Mouse (Mus musculus): Measurements from ENCODE around the gene Psma3. TPM values are rescaled to one million over a fixed set of nuclear protein-coding genes. Genes with fewer than 3 reads are reported as not detected.

Gene Psma3
- total and polyA plus RNA-seq, 3 experiments = 295 to 304 TPM; not detected in 1

DNA sequence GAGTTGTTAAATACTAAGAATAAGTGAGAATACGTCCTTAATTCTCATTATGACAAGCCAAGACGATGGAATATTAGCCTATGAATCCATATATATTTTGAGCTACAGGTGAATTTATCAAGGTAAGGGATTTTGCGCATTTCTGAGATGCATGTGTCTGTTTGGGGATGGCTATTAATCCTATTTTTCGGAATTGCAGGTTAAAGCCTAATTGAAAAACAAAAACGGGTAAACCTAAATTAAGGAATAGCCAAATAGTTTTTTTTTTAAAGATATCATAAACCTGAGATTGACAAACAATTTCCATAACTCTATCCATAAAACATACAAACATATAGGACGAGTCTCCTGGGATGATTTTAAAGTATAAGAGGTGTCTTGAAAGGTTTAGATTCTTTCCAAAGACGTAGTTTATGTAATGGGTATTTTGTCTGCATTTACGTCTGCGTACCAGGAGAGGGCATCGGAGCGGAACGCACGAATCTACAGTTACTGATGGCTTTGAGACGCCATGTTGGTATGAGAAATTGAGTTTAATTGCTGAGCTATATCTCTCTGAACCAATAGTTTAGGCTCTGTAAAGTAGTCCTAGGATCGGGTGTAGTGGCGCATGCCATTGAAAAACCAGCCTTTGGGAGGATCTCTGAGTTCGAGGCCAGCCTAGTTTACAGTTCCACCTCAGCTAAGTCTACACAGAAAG is 4.8 kb upstream of the Psma3 start (continued):
- no peak; the same call in 1 of the 2 replicates for TF ChIP-seq ZC3H11A (IDR thresholded peaks at IDR 0.05; ENCODE audit: low read depth, low read length)
- TF ChIP-seq UBTF (IDR thresholded peaks at IDR 0.05; ENCODE audit: borderline replicate concordance, insufficient read depth, low read depth, low read length) = no peak
- peak; percentile 67; the same call in 1 of the 2 replicates for TF ChIP-seq ZNF384 (IDR thresholded peaks at IDR 0.05; ENCODE audit: low read depth, low read length)
- no peak; the same call in 1 of the 2 replicates for TF ChIP-seq JUND (IDR thresholded peaks at IDR 0.05; ENCODE audit: low read depth, low read length)
- no peak for TF ChIP-seq ETS1 (IDR thresholded peaks at IDR 0.05; ENCODE audit: low read depth, low read length)
- 0 out of 2 replicates have a peak, but pooled peaks have one; percentile 28 for TF ChIP-seq NRF1 (IDR thresholded peaks at IDR 0.05; ENCODE audit: insufficient read depth, low read depth, low read length, poor library complexity, severe bottlenecking)
- no peak for TF ChIP-seq CHD2 (IDR thresholded peaks at IDR 0.05; ENCODE audit: low read length)
- TF ChIP-seq POLR2A (IDR thresholded peaks at IDR 0.05; ENCODE audit: control insufficient read depth in 1 of 2, insufficient read depth in 1 of 2, low read depth in 1 of 2, low read length in 2 of 2, poor library complexity in 1 of 2) = 0 out of 4 replicates have a peak, but pooled peaks of 1 of the 2 experiments have one; percentile 19
- no peak for TF ChIP-seq POLR2AphosphoS5 (IDR thresholded peaks at IDR 0.05; ENCODE audit: borderline replicate concordance, low read depth, low read length)

DNA sequence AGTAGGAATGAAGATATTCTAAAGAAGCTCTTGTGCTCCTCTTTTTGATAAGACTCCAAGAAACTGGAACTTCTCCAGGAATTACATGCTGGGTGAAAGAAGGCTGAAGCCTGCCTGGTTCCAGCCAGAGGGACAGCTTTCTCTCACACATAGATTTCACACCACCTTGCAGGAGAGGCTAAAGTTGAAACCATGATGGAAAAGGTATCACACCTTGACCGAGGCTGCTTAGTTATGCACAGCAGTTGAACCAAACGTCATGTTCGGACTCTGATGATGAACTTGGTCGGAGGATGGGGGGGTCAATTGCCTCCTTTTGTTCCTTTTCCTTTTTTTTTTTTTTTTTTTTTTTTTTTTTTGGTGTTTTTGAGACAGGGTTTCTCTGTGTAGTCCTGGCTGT is 590 bp upstream of the Psma3 start:
- peak overlapping the region; percentile 76 for H3K9ac ChIP-seq (ENCODE audit: control insufficient read depth, low read depth, low read length, poor library complexity, severe bottlenecking)
- peaks cover 13 to 18% of the 10 kb centered on the region in 2 experiments for H3K36me3 ChIP-seq (ENCODE audit: control insufficient read depth in 1 of 2, insufficient read depth in 2 of 2, low read length in 2 of 2)
- H3K27ac ChIP-seq (ENCODE audit: control insufficient read depth, low read depth, low read length) = no peak overlapping the region; the same call in 1 of the 2 replicates
- no peaks in the 10 kb centered on the region for H3K27me3 ChIP-seq (ENCODE audit: control insufficient read depth in 1 of 2, insufficient read depth in 2 of 2, low read length in 2 of 2)
- peak; percentile 36 for DNase-seq (ENCODE audit: low read depth, low spot score)
- H3K9me3 ChIP-seq (replicated peaks; ENCODE audit: insufficient read depth, low read length) = no peaks in the 10 kb centered on the region
- TF ChIP-seq BHLHE40 (IDR thresholded peaks at IDR 0.05; ENCODE audit: borderline replicate concordance, low read depth, low read length) = no peak
- no peak for TF ChIP-seq POLR2AphosphoS2 (IDR thresholded peaks at IDR 0.05; ENCODE audit: low read length)
- TF ChIP-seq SMC3 (IDR thresholded peaks at IDR 0.05; ENCODE audit: low read depth, low read length) = no peak
- TF ChIP-seq RCOR1 (IDR thresholded peaks at IDR 0.05; ENCODE audit: low read depth, low read length) = no peak
- no peak for TF ChIP-seq CHD1 (IDR thresholded peaks at IDR 0.05; ENCODE audit: low read depth, low read length)
- no peak for TF ChIP-seq KAT2A (conservative IDR thresholded peaks at IDR 0.05; ENCODE audit: low read depth, low read length)
- TF ChIP-seq MYB (IDR thresholded peaks at IDR 0.05; ENCODE audit: low read depth, low read length) = no peak
- TF ChIP-seq E2F4 (IDR thresholded peaks at IDR 0.05; ENCODE audit: borderline replicate concordance, low read depth, low read length) = no peak
- no peak; the same call in 1 of the 2 replicates for TF ChIP-seq MAX (IDR thresholded peaks at IDR 0.05; ENCODE audit: low read length)
- no peak for TF ChIP-seq USF1 (IDR thresholded peaks at IDR 0.05; ENCODE audit: low read depth, low read length)
- TF ChIP-seq UBTF (IDR thresholded peaks at IDR 0.05; ENCODE audit: borderline replicate concordance, insufficient read depth, low read depth, low read length) = no peak
- TF ChIP-seq EP300 (IDR thresholded peaks at IDR 0.05; ENCODE audit: low read depth in 1 of 2, low read length in 2 of 2) = no peak
- no peak for TF ChIP-seq ZC3H11A (IDR thresholded peaks at IDR 0.05; ENCODE audit: low read depth, low read length)
- no peak for TF ChIP-seq CTCF (IDR thresholded peaks at IDR 0.05 in 2 of 3, conservative IDR thresholded peaks at IDR 0.05 in 1 of 3; ENCODE audit: control insufficient read depth in 1 of 3, insufficient read depth in 1 of 3, low read depth in 2 of 3, low read length in 3 of 3, poor library complexity in 1 of 3, severe bottlenecking in 1 of 3)
- no peak for TF ChIP-seq NELFE (IDR thresholded peaks at IDR 0.05; ENCODE audit: low read depth, low read length)
- TF ChIP-seq MEF2A (IDR thresholded peaks at IDR 0.05; ENCODE audit: extremely low read depth, insufficient replicate concordance, low read depth, low read length, poor library complexity, severe bottlenecking) = no peak
- TF ChIP-seq POLR2AphosphoS5 (IDR thresholded peaks at IDR 0.05; ENCODE audit: borderline replicate concordance, low read depth, low read length) = no peak
- TF ChIP-seq MAZ (IDR thresholded peaks at IDR 0.05; ENCODE audit: low read depth, low read length) = no peak
- TF ChIP-seq CHD2 (IDR thresholded peaks at IDR 0.05; ENCODE audit: low read length) = no peak
- TF ChIP-seq SIN3A (IDR thresholded peaks at IDR 0.05; ENCODE audit: low read length) = no peak
- H3K79me2 ChIP-seq (ENCODE audit: control insufficient read depth, insufficient read depth, low read length, poor library complexity) = peaks cover 42% of the 10 kb centered on the region
- H3K4me3 ChIP-seq (ENCODE audit: control insufficient read depth in 1 of 2, insufficient read depth in 1 of 2, low read depth in 2 of 2, low read length in 2 of 2) = peak overlapping the region; percentile 59 to 76; a peak in 3 of 4 replicates
- H3K4me1 ChIP-seq (ENCODE audit: control insufficient read depth in 1 of 2, insufficient read depth in 2 of 2, low read length in 2 of 2) = peaks cover 0 to 12% of the 10 kb centered on the region in 2 experiments; a peak in 3 of 4 replicates
